Mouse (Mus musculus): ENCODE data around the gene Nr3c2.
A peak's percentile ranks its signal among the peaks of the same experiment; 100 is the strongest.

Gene Nr3c2

DNA sequence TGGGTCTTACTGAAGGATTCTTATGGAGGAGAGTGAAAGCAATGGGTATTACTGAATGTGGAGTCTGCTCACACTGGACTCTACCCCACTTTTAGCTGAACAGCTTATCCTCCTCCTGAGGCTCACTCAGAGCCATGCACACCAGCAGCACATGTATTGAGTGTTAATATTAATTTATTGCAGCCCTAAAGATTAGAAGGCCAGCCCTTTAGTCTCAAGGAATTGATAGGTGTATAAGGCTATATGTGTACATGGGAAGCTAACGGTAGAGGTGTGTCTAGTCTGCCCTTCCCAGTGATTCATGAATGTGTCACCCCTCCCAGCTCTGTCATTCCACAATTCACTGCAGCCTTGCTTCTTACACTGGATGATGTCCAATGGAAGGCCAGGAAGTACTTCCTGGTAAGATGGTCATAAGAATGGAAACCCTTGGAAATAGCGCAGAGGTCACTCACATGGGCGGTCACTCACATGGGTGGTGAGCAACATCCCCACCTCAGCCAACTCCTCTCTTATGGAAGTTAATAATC is 156.3 kb downstream of the Nr3c2 start:
- DNase-seq (ENCODE audit: low spot score): no peak

DNA sequence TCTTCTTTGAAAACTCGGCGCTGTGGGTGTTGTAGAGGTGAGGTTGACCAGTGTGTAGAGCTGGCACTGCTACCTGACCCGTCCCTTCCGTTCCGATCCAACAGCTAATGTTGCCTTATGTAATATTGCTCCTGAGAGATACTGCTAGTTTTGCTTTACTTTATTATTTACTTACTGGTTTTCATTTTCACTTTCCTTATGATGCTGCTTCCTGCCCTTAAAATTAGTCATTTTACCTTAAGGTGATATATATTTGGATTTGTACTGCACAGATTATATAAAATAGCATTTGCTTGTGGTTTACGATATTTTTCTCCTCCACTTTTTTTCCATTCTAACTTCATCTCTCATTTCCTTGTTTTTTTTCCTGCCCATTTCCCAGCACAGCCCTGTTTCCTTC is 157.6 kb downstream of the Nr3c2 start:
- no peak for DNase-seq (ENCODE audit: low spot score)

DNA sequence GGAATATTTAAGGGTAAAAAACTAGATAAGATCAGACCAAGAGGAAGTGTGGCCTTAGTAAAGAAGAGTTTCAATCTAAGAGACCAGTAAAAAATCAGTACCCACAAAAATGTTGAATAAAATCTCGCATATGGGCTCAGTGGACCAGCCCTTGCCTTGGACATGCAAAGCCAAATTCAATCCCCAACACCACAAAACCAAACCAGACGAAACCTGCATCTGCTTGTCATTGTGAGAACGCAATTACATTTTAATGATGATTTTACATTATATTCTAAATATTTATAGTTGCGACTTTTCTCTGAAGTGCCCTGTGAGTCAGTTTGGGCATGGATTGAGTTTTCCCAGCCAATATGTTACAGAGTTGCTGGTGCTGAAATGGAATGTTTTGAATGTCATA is 183.4 kb downstream of the Nr3c2 start:
- no peak for DNase-seq (ENCODE audit: low spot score)

DNA sequence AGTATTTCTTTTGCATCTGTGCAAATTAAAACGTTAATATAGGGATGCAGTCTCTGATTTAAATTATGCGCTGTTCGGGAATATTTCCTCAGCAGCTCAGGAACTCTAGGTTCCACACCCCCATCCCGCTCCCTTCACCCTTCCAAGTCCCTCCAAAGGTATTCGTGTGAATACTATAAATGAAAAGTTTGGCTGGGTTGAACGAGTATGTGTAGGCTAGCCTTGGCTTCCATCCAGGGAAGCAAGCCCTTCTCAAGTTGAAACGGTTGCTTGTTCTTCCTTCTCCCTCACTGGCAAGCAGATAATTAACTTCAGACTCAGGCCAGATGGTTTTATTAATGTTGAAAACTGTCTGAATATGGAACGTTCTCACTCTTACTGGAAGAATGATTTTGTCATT is 186.8 kb downstream of the Nr3c2 start:
- DNase-seq (ENCODE audit: low spot score): no peak

DNA sequence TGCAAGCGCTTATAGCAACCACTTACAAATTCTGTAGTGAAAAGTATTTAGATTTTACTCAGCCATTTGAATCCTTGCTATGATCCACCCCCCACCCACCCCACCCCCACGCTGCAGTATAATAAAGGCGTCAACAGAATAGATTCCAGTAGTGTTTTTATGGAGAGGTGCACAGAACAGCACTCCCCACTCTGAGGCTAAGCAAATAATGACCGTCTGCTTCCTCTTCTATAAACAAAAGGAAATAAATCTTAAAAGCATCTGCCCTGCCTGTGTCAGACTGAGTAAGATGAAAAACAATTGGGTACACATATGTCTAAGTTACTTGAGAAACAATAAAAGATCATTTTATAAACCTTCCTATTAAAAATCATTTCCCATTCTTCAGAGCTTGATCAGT is 197.5 kb downstream of the Nr3c2 start:
- no peak for DNase-seq (ENCODE audit: low spot score)

DNA sequence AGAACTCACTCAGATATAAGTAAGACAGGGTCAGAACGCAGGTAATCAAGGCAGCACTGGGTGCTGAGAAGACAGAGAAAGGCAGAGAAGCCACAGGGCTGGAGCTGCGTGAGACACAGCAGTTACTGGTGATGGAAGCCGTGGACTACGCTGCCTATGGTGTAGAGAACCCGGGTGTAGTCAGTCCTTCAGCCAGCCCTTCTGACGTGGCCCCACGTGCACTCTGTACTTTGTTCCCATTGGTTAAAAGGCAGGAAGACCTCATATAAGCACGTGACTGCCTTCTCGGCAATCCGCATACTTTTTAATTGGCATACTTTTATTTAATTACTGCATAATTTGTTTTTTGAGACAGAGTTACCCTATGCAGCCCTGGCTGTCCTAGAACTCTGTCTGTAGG is 198.9 kb downstream of the Nr3c2 start:
- DNase-seq (ENCODE audit: low spot score): no peak

DNA sequence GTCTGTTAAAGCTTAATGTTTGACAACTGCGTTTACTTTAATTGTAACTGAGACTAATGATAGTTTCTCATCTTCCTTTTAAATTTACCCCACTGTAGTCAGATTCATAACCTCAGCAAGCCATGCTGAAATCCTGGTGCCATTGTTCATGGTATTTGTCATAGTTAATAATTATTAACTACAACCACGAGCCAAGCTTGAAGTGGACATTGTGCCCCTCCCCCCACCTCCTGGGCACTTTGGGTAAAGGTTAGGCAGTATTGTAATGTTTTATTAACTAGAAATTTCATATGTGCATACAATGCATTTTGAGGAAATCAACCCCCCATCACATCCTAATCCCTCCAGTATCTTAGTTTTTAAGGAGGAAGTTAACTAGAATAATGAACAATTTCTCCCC is 201.1 kb downstream of the Nr3c2 start:
- DNase-seq (ENCODE audit: low spot score): no peak

DNA sequence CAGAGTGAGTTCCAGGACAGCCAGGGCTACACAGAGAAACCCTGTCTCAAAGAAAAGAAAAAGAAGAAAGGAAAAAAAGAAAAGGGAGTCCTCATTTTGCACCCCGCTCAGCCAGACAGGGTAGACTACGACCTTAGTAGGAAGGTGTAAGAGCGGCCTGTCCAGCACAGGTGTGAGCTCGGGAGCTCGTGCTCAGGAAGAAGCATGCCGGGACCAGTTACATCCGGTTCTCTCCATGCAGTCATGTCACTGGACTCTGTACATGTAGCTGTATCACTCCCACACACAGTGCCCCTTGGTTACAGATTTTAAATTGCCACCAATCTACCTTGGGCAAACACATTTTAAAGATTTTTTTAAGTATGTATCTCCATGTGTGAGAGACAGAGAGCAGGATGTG is 203.6 kb downstream of the Nr3c2 start:
- no peak for DNase-seq (ENCODE audit: low spot score)

DNA sequence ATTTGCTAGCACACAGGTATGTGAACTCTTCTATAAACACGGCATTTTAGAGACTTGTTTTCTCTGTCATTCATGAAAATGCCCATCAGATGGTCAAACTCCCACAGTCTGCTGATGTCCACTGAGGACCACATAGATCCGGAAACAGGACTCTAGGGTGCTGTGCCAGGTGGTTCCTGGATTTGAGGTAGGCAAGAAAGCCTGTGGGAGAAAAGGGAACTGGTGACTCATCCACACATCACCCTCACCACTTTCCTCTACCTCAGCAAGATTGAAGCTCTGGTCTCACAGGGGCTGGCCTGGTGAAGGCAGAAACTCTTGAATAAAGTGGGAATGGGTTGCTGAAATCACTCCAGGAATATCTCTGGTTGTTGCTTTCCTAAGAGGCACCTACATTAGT is 213.5 kb downstream of the Nr3c2 start:
- DNase-seq (ENCODE audit: low spot score): no peak

DNA sequence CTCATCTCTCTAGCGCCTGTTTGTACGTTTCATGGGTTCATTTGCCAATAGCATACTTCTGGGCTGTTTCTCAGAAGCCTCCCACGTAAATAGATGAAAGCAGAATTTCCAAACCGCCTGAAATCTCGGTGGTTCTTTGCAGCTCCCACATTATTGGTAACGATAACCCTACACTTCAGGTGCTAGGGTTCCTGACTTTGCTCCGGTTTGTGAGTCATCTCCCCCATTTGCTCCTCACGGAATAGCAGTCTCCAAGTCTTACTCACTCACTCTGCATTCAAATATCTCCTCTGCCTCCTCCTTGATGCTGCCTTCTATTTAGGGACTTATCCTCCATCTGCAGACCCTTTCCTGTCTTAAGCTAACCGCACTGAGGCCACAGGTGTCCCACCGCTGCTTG is 215.5 kb downstream of the Nr3c2 start:
- DNase-seq (ENCODE audit: low spot score): no peak

DNA sequence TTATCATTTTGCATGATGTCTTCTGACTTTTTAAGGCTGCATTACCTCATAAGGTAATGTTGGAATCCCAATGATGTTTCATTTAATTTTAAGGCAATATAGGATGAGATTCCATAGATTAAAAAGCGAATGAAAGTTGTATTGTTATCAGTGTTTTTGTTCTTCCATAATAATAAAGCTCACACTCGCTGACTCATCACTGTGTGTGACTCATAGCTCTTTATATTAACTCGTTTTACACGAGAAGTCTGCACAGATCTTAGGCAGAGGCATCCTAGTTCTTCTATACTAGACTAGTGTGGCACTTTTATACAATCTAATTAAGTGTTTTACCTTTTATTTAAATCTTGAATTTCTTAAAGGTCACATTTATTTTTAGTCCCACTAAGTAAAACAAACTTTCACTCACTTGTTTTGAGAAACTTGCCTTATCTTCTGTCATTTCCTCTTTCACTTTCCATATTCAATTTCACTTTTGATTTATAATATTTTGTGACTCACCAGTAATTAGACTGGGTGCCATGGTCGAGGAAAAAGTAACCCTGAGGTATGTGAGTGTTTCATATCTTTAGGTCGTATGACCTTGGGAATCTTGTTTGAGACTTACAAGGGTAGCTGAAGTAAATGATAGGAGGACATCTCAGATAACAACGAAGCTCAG is 217.3 kb downstream of the Nr3c2 start:
- no peak for DNase-seq (ENCODE audit: low spot score)

DNA sequence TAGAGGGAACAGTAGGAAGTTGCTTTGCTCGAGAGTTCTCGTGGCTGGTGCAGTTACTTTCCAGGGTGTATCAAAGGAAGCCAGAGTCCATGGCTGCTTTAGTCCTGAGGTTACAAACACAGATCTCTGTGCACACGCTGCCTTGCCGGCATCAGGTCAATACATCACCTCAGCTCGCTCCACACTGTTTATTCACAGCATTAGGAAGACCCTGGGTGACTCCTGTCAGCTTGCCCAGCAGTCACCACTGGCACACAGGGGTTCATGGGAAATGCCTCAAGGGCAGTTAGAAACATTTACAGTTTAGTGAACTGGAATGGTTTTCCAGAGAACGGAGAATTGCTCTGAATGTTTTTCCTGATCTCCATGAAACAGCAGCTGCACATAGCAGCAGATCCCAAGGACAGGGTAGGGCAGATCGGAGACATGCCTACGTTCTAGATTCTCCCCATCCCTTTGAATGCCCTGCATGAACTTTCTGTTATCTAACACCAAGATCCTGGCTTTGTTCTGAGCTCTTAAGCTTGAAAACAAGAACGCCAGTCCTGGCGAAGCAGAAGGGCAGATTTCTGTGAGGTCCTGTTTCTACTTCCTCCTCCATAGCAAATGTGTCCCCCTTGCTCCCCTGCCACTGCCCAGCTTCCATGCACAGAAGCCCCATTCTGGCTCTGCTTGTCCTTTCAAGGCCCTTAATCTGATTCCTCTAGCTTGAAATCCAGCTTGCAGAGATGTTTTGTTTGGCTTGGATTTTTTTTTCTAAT is 221.7 kb downstream of the Nr3c2 start:
- no peak for DNase-seq (ENCODE audit: low spot score)

DNA sequence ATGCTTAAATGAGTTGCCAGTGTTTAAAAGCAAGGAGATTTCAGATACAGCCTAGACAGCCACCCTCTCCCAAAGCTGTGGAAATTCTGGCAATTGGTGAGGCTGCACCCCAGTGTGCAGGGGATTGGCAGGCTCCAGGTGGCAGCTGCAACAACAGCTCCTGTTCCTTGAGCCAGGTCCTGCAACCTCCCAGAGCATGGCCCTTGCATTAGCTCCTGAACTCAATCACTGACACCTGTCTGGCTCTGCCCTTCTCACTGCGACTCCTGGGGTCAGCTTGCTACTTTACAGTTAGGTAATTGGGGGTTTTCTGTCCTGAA is 222.3 kb downstream of the Nr3c2 start:
- DNase-seq (ENCODE audit: low spot score): no peak

DNA sequence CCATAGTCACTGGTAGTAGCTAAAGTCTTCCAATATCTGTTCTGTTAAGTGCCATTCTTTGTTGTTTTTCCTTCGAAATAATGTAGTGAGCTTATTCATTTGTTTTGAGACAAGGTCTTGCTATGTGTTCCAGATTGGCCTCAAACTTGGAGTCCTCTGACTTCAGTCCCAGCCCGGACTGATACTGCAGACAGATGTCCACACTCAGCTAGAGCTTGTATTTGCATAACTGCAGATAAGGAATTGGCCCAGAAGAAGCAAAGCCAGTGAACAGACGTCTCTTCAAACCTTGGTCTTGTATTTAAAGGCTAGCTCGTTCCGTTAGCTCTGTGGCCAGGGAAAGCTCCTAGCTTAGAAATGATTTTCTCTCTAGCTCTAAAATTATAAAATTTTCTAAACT is 223.1 kb downstream of the Nr3c2 start:
- no peak for DNase-seq (ENCODE audit: low spot score)

DNA sequence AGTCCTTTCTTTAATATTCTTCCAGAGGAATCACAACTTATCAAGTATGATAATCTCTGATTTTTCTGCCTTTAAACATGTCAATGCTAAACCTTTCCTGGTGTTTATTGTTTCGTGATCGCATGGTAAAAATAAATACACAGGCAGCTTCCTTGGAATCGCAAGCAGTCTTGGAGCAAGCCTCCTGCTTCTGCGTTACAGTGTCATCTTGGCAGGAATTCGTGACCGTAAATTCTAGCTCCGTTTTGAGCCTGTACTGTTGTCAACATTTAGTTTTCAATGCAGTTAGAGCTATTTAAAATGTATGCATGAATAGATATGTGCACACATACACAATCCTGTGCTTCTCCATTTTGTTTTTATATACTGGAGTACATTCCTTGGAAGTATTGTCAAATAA is 226.5 kb downstream of the Nr3c2 start:
- DNase-seq (ENCODE audit: low spot score): no peak

DNA sequence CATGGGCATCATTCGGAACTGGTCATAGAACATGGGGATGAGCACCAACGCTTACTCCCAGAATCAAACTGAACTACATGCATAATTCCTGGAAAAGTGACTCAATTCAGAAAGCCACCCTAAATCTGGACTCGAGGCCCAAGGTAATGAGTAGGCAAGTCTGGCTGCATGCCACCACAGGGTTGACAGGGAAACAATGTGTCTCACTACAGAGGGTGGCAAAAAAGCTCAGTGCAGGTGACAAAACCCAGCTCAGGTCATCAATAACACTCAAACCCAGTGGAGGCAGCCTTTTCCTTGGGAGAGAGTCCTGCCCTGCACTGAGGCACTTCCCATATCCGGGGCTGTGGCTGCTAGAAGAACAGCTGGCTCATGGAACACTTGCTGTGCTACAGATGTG is 228.8 kb downstream of the Nr3c2 start:
- DNase-seq (ENCODE audit: low spot score): no peak

DNA sequence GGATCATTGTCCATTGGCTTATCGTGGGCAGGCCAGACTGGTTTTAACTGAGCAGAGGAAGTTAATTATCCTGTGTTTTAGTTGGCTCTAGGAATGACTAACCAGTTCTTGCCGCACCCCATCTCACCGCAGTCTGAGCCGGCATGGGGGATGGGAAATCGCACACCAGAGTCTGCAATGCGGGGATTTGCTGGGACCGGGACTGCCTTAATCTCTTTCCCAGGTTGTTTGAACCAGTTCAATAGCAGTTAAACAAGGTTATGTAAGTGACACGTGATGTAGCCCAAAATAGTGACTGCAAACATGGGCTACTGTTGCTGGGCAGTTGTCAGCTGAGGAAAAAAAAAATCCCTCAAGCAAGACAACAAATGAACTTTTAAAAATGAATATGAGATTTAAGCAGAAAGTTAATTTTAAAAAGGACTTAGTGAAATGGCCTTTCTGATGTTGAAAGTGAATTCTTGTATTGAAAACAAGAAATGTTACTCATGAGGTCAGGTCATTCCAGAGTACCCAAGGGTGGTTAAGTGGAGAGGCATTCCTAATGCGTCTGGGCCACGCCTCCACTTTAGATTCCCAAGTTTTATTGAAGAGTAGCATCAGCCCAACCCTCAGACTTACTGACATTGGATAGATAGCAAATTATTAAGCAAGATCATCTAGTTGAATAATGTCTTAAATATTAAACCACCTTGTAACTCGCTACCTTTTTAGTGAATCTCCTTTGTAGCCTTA is 233.8 kb downstream of the Nr3c2 start:
- DNase-seq (ENCODE audit: low spot score): peak; percentile 51

DNA sequence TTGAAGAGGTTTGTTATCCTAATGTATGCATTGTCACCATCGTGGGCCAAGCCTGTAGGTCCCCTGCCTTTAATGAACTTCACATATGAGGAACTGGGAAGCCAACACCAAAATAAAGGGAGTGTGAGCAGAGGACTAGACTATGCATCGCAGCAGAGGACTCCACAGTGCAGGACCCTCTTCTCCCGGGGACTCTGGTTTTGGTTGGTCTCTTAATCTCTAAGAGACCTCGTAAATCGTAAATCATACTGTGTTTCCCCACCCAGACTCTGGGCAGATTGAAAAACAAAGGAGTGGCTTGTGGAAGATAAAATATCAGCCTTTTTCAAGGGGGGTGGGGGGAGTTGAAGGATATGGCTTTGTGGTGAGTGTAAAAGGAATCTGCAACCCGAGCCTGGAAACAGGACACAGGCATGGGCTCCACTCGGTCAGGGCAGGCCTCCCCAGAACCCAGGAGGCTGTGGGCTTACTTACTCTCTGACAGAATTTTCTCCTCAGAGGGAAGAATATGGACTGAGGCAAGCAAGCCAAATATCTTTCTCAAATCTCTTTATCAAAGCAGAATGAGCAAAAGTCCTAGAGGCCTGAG is 234.6 kb downstream of the Nr3c2 start:
- no peak for DNase-seq (ENCODE audit: low spot score)

DNA sequence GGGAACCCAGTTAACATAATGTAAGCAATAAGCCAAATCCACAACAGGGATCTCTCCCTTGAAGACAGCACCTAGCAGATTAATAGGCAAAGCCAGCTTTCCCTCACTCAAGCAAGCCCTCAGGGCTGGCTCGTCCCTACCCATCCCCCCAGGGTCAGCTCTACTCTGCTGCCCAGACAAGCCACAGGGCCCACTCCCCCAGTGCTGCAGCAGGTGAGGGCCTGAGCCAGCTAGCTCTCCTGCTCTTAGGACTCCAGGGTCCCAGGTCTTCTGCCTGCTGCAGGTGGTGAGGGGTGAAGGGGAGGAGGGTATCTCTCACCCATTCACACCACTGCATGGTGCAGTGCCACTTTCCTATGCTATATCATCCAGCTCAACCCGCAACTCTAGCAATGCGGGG is 246.0 kb downstream of the Nr3c2 start:
- DNase-seq (ENCODE audit: low spot score): no peak

DNA sequence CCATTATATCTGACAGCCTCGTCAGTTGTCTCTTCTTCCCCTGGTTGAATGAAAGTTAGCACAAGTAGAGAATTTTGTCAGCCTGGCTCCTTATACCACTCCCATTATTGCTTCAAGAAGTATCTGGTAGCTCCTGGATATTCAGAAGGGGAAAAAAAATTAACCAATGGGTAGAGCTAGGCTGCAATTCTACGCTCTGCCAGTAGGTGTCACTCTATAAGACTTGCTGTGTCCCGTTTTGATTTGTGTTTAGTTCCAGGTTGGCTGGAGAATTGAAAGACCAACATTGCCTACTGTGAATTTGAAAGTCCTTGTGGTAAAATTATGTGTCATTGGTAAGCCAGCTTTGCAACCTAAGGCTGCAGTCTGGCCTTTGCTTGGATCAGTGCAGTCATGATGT is 255.3 kb downstream of the Nr3c2 start:
- no peak for DNase-seq (ENCODE audit: low spot score)

DNA sequence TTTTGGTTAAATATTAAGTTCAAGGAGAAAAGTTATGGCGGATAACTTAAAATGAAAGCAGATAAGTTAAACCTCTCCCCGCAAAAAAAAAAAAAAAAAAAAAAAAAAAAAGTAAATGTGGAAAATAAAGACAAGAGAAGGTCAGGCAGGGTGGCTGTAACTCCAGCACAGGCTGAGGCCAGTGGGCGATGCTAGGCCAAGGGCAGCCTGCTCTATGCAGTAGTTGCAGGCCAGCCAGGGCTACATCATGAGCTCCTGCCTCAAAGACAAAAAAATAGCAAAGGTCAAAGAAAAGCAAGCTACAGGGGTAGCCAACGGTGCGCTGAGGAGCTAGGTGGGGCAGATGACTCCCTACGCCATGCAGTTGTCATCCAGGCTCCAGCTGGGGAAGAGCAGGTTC is 270.1 kb downstream of the Nr3c2 start:
- no peak for DNase-seq (ENCODE audit: low spot score)

DNA sequence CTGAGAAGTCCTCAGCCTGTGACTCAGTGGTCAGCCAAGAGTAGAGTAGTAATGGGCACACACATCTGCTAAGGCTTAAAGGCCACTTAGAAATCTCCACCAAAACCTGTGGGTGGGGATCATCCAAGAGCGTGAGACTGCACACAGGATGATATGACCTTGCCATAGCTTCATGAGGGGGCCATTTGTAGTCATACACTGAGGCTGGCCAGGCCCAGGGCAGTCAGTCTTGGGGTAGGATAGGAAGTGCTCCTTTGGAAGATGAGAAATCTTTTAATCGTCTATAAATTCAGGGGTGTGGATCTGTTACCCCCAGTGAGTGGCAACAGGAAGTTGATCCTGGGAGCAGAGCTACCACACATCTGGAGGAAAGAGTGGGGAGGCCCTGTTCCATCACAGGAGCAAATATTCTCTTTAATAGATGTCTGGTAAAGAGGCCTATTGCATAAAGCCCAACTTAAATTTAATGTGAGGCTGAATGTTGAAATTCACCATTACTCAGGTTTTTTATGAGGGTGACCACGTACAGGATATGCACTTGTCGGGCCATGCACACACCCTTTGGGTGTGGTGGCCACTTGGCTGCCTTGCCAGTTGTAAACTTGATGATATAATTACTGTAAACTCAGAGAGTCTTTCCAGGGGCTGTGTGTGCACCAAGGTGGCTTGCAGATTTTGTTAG is 270.7 kb downstream of the Nr3c2 start:
- DNase-seq (ENCODE audit: low spot score): no peak

DNA sequence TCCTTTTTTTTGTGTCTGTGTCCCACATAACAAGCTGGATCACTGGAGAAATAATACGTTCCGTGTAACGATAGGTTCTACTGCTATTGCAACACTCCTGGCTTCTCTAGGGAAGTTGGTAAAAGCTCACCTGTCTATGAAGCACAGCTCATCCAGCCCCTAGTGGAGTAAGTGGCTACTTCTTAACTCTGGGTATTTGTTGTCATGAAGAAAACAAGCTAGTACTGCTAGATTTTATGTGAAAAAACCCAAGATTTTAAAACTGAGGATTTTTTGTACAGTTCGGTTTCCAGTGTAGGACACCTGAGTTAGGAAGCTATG is 271.2 kb downstream of the Nr3c2 start:
- no peak for DNase-seq (ENCODE audit: low spot score)

Data from urinary bladder, postnatal 25 days (tissue).